Mouse (Mus musculus) hindbrain, embryonic 16.5 days (tissue): Measurements from ENCODE around the gene Nkd2. TPM values are rescaled to one million over a fixed set of nuclear protein-coding genes. Genes with fewer than 3 reads are reported as not detected.

Experiments
- ATAC-seq: fragments of 200-750 bp; cut with Nextera tagmentation; 2 replicates; pipeline ENCODE4 v1.8.0; 2017; ENCODE audit warnings: moderate TSS enrichment, moderate library complexity
- H3K27ac ChIP-seq: fragments of 300-500 bp; sonication (generic); 2 replicates; pipeline ENCODE4 v1.5.1; 2014; ENCODE audit warnings: low read depth, mild to moderate bottlenecking, control low read depth, low read length, moderate library complexity
- H3K27me3 ChIP-seq: fragments of 300-500 bp; sonication (generic); replicated peaks from 2 replicates; pipeline ENCODE4 v1.6.1; 2014; ENCODE audit warnings: low read length; ENCODE audit not compliant: control insufficient read depth, insufficient read depth
- H3K36me3 ChIP-seq: fragments of 300-500 bp; sonication (generic); 2 replicates; pipeline ENCODE4 v1.6.1; 2014; ENCODE audit warnings: mild to moderate bottlenecking, low read length, moderate library complexity, mixed read lengths; ENCODE audit not compliant: control insufficient read depth, insufficient read depth
- H3K4me1 ChIP-seq: fragments of 300-500 bp; sonication (generic); 2 replicates; pipeline ENCODE4 v1.6.1; 2014; ENCODE audit warnings: low read depth, low read length; ENCODE audit not compliant: control insufficient read depth, insufficient read depth
- H3K4me2 ChIP-seq: fragments of 300-500 bp; sonication (generic); 2 replicates; pipeline ENCODE4 v1.6.1; 2014; ENCODE audit warnings: mild to moderate bottlenecking, low read length, control low read depth, moderate library complexity
- H3K4me3 ChIP-seq: fragments of 300-500 bp; sonication (generic); 2 replicates; pipeline ENCODE4 v1.5.1; 2014; ENCODE audit warnings: mild to moderate bottlenecking, low read length, control low read depth, moderate library complexity
- H3K9ac ChIP-seq: fragments of 300-500 bp; sonication (generic); 2 replicates; pipeline ENCODE4 v1.6.1; 2014; ENCODE audit warnings: low read depth, mild to moderate bottlenecking, control low read depth, low read length, moderate library complexity
- H3K9me3 ChIP-seq: fragments of 300-500 bp; sonication (generic); 2 replicates; pipeline ENCODE4 v1.6.1; 2014; ENCODE audit warnings: mild to moderate bottlenecking, low read length, moderate library complexity; ENCODE audit not compliant: control insufficient read depth
- WGBS: fragments of 180-500 bp; shearing (Covaris S2); extraction: QIAGEN DNeasy Blood & Tissue Kit; methylation state at CpG from one replicate; pipeline ENCODE4 v1.1.7; 2014; 5-methylcytosine and 5-hydroxymethylcytosine counted together
- polyA plus RNA-seq: library from polyadenylated mRNA; unstranded; fragments of >200 nt; fragmentation: Nextera tagmentation; extraction: Ambion mirVana; gene quantifications from 2 replicates; pipeline ENCODE4 v1.2.1, GENCODE M21; 2015

Gene Nkd2
- 16.9 and 18.2 TPM in 2 replicates for polyA plus RNA-seq

GRCm38 (mm10) chr13:73847465-73847836, at the start of gene Nkd2:
TSS of gene Nkd2 (minus strand) at chr13:73847631.
- Histone ChIP-seq H3K9ac (peak within 1 kb of the TSS; percentile 82), H3K36me3 (no peaks in the 10 kb centered on the region), H3K4me3 (peak within 1 kb of the TSS; percentile 72), H3K4me2 (peak within 1 kb of the TSS; percentile 93), H3K9me3 (no peaks in the 10 kb centered on the region), H3K27ac (no peak within 1 kb of the TSS), H3K27me3 (peaks cover 2% of the 10 kb centered on the region; the same call in 1 of the 2 replicates), H3K4me1 (peaks cover 6% of the 10 kb centered on the region)
- ATAC-seq = peak; percentile 88
- under 1% methylated on average over 31 of the region's 38 CpGs for WGBS

DNA sequence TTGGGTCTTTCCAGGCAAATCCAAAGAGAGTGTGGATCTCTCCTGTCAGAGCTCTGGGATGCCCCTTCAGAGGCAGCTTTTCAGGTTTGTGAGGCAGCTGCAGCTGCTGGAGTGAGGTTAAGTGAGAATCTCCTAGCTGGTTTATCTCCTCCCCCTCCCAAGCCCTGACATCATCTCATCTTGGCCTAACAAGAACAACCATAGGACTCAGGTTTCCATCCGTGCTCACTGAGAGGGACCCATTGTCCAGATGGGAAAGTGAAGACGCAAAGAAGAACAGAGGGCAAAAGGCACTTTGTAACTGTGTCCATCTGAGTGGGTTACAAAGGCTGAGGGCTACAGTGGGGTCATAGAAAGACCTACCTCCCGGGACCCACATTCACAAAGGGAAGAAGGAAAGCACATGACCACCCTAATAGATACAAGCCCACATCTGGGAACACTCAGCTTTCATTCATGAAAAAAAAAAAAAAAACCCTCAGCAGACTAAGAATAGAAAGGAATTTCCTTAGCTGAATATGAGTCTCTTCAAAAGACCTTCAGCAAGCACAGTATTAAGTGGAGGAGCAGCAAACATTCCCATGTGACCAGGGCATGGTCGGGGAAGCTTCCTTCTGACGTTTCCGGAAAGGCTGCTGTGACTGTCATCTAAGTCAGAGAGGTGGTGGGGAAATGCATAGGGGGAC, 45.2 kb upstream of the Nkd2 start:
- ATAC-seq = no peak
- H3K4me3 ChIP-seq = no peak overlapping the region

GRCm38 (mm10) chr13:73887415-73887874, 40.0 kb upstream of the Nkd2 start:
- Histone ChIP-seq H3K9me3 (no peaks in the 10 kb centered on the region), H3K36me3 (no peaks in the 10 kb centered on the region), H3K27me3 (no peaks in the 10 kb centered on the region), H3K4me1 (no peaks in the 10 kb centered on the region), H3K4me2 (no peak overlapping the region), H3K4me3 (no peak overlapping the region), H3K9ac (no peak overlapping the region), H3K27ac (no peak overlapping the region)
- no peak; the same call in 1 of the 2 replicates for ATAC-seq
- 57% methylated on average over 4 of the region's 4 CpGs for WGBS

More for the DNA sequence above, 45.2 kb upstream of the Nkd2 start:
- Histone ChIP-seq H3K9me3 (no peaks in the 10 kb centered on the region), H3K27me3 (no peaks in the 10 kb centered on the region), H3K9ac (no peak overlapping the region), H3K36me3 (no peaks in the 10 kb centered on the region), H3K4me2 (no peak overlapping the region), H3K4me1 (no peaks in the 10 kb centered on the region), H3K27ac (no peak overlapping the region)
- 64% methylated on average over 6 of the region's 6 CpGs for WGBS

DNA sequence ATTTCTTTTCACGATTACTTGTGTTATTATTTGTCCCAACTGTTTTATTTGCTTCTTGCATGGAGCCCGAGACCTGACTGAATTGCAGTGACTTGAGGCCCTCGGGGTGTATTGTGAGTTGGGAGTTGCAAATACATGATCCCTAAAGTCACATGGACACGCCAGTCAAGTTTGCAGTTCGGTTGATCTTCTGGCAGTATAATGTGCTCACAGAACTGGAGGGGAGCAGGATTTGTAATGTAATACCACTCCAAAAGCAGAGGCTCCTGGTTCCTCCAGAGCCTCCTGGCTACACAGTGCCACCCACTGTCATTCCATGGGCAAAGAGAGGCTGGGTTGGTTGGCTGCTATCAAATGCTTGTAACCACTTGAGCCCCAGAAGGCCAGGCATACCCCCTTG, 39.2 kb upstream of the Nkd2 start:
- H3K4me3 ChIP-seq = no peak overlapping the region
- H3K4me2 ChIP-seq = no peak overlapping the region
- no peak overlapping the region for H3K27ac ChIP-seq
- H3K9me3 ChIP-seq = no peaks in the 10 kb centered on the region
- H3K27me3 ChIP-seq = no peaks in the 10 kb centered on the region
- no peaks in the 10 kb centered on the region for H3K36me3 ChIP-seq
- ATAC-seq = no peak
- 81% methylated on average over 5 of the region's 5 CpGs for WGBS
- H3K9ac ChIP-seq = no peak overlapping the region
- H3K4me1 ChIP-seq = no peaks in the 10 kb centered on the region

- H3K9ac ChIP-seq = no peak overlapping the region
- H3K27me3 ChIP-seq = no peaks in the 10 kb centered on the region
- no peaks in the 10 kb centered on the region for H3K36me3 ChIP-seq
- 70% methylated on average over 4 of the region's 4 CpGs for WGBS
- no peaks in the 10 kb centered on the region for H3K9me3 ChIP-seq
- no peak overlapping the region for H3K4me3 ChIP-seq
- H3K4me1 ChIP-seq = no peaks in the 10 kb centered on the region
- H3K27ac ChIP-seq = no peak overlapping the region
- no peak for ATAC-seq
- H3K4me2 ChIP-seq = no peak overlapping the region
These were observed 38.6 kb upstream of the Nkd2 start for GRCm38 (mm10) chr13:73886066-73886465.

DNA sequence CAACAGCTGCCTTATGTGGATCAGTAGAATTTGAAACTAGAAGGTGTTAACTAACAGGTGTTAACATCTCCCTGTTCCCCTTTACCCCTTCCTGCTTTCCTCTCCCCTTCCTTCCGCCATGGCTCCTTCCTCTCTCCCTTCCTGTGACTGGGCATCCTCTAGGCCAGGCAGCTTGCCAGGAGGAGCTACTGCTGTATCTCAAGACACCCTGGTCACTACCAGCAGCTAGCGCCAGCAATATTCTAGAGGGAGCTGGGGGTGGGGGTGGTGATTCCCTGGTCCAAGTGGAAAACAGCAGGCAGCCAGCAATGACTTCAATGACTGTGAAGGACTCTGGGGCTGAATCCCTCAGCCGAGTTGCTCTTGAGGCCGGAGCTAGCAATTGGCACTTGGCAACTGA, 38.2 kb upstream of the Nkd2 start:
- Histone ChIP-seq H3K9me3 (no peaks in the 10 kb centered on the region), H3K4me3 (no peak overlapping the region), H3K9ac (no peak overlapping the region), H3K36me3 (no peaks in the 10 kb centered on the region), H3K27me3 (no peaks in the 10 kb centered on the region), H3K4me1 (no peaks in the 10 kb centered on the region), H3K27ac (no peak overlapping the region), H3K4me2 (no peak overlapping the region)
- ATAC-seq = no peak
- WGBS = 64% methylated on average over 4 of the region's 4 CpGs

- H3K27me3 ChIP-seq = no peaks in the 10 kb centered on the region
- no peaks in the 10 kb centered on the region for H3K4me1 ChIP-seq
- no peak overlapping the region for H3K4me2 ChIP-seq
- H3K36me3 ChIP-seq = no peaks in the 10 kb centered on the region
- no peak overlapping the region for H3K4me3 ChIP-seq
- ATAC-seq = no peak
- peaks cover 3% of the 10 kb centered on the region for H3K9me3 ChIP-seq
- H3K9ac ChIP-seq = no peak overlapping the region
- WGBS = 78% methylated on average over 8 of the region's 8 CpGs
- H3K27ac ChIP-seq = no peak overlapping the region
These were observed 33.9 kb upstream of the Nkd2 start for GRCm38 (mm10) chr13:73881347-73881746.

DNA sequence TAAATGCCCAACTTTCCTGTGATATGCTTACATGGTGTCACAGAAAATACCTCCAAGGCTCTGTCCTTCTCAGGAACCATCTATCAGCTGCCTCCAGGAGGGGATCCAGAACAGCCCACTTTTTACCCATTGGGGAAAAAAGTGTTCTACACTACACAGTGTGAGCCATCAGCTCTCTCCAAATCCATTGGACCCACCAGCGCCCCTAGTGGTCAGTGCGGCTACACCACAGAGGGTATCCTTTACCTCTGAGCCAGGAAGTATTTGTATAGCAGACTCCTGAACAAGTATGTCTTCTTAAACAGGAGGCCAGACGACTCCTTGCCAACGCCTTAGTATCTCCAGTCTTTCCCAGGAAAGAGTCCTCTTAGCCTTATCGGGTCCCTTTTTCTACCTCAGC, 32.4 kb upstream of the Nkd2 start:
- Histone ChIP-seq H3K36me3 (no peaks in the 10 kb centered on the region), H3K4me3 (no peak overlapping the region), H3K4me2 (no peak overlapping the region), H3K9me3 (peaks cover 3% of the 10 kb centered on the region), H3K27me3 (no peaks in the 10 kb centered on the region), H3K27ac (no peak overlapping the region), H3K4me1 (no peaks in the 10 kb centered on the region), H3K9ac (no peak overlapping the region)
- no peak for ATAC-seq
- 84% methylated on average over 5 of the region's 5 CpGs for WGBS

- 63% methylated on average over 2 of the region's 2 CpGs for WGBS
- H3K9me3 ChIP-seq = no peaks in the 10 kb centered on the region
- H3K36me3 ChIP-seq = no peaks in the 10 kb centered on the region
- no peaks in the 10 kb centered on the region for H3K4me1 ChIP-seq
- H3K27ac ChIP-seq = no peak overlapping the region
- ATAC-seq = no peak
- H3K9ac ChIP-seq = no peak overlapping the region
- no peak overlapping the region for H3K4me2 ChIP-seq
- no peaks in the 10 kb centered on the region for H3K27me3 ChIP-seq
- no peak overlapping the region for H3K4me3 ChIP-seq
These were observed 24.7 kb upstream of the Nkd2 start for GRCm38 (mm10) chr13:73872159-73872558.
